Mouse (Mus musculus) heart, postnatal 36 days (tissue): Measurements from ENCODE around the gene Fbxo34. TPM values are rescaled to one million over a fixed set of nuclear protein-coding genes. Genes with fewer than 3 reads are reported as not detected.
"Not testable (repeated sequence)": the region's sequence is repeated elsewhere in the genome, so short reads cannot be mapped to it uniquely, and the experiment has no call there.

Experiments used
- DNase-seq, 2 experiments: peaks; one replicate each; pipeline ENCODE4 v3.0.0; 2021 to 2022
- intact Hi-C: fragments of 180-260 bp; cut with DNase I; formaldehyde crosslinking; loops from one replicate; pipeline ENCODE4 v1.15.1; 2025
- total RNA-seq, 2 experiments: library from RNA; stranded (reverse); gene quantifications; 2 replicates each; pipeline ENCODE4 v1.2.3; 2021

Fbxo34 gene
- total RNA-seq, 2 experiments from 2014 or later = 11.4 to 14.0 TPM

GRCm38 (mm10) chr14:47544877-47545276 is 94.7 kb downstream of the Fbxo34 start:
- intact Hi-C loops = no loop called here
- DNase-seq = no peak

DNA sequence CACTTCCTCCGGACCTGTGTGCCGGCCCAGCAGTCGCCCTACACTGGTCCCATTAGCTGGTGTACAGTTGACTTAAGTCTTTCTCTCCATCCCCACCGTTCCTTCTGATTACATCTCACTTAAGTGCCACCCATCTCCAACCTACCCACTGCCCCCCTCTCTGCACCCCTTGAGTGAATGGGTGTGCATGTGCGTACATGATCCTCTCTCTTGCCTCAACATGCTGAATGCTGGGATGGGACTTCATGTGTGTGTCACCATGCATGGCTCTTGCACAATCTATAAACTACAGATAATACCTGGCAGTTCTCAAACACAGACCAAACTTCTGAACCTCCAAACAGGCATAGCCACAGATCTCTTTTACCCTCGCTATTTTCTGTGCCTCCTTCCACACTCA is 101.4 kb downstream of the Fbxo34 start:
- DNase-seq = no peak
- intact Hi-C loops = no loop called here

GRCm38 (mm10) chr14:47553380-47553779 is 103.2 kb downstream of the Fbxo34 start:
- DNase-seq = no peak
- intact Hi-C loops = no loop called here

- intact Hi-C loops = no loop called here
- DNase-seq = no peak
Measured at GRCm38 (mm10) chr14:47554236-47554635, 104.0 kb downstream of the Fbxo34 start.

DNA sequence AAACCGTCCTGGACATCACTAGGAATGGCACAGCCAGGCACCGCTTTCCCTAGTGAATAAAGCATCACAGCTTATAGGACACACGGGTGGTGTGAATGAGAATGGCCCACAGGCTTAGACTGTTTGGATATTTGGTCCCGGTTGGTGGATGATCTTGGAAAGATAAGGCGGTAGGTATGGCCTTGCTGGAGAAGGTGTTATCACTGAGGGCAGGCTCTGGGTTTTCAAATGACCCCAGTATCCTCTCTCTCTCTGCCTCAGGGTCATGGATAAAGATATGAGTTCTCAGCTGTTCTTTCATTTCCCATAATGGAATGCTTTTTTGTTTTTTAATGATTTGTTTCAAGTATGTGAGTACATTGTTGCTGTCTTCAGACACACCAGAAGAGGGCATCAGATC is 105.0 kb downstream of the Fbxo34 start:
- intact Hi-C loops = no loop called here

DNA sequence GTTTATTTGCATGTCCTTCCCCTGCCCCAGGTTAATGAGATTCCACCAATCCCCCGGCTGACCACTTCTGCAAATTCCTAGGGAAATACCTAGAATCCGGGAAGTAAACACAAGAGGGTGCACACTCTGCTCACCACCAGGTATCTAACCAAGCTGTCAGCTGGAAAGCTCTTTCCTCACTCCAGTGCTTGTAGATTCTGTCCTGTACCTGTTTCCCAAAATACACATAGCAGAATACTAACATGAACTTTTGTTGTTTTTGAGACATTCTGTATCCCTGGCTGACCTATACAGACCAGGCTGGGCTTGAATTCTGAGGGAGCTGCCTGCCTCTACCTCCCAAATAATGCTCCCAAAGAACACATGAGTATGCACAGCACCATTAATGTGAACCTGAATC is 110.5 kb downstream of the Fbxo34 start:
- DNase-seq = no peak
- intact Hi-C loops = no loop called here

More for the DNA sequence above, 105.0 kb downstream of the Fbxo34 start:
- DNase-seq = no peak

- intact Hi-C loops = no loop called here
- no peak for DNase-seq
Measured at GRCm38 (mm10) chr14:47562530-47562929, 112.3 kb downstream of the Fbxo34 start.

DNA sequence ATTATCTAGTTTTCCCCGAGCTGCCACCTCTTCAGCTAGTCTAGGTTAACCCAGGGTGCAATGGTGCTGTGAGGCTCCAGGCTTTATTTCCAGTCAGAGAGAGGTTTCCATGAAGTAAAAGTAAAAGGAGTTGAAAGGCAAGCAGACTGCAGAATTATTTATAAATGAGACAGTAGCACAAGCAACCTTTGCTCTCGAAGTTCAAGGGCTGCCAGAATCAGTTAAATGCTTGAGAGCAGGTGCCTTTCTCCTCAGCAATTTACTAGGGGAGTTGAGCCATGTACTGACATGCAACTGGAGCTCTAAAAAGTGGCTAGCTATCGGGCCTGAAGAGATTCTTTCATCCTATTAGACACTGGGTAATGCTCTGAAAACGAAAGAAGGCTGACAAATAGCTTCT is 112.9 kb downstream of the Fbxo34 start:
- no peak for DNase-seq
- intact Hi-C loops = no loop called here

GRCm38 (mm10) chr14:47567962-47568652 is 117.9 kb downstream of the Fbxo34 start:
- DNase-seq = peak; percentile 94 to 97
- intact Hi-C loops = loop anchor here (5.0 kb wide), 1 partner anchor 79 kb away; the partner anchor contains the start of gene Ktn1

GRCm38 (mm10) chr14:47570549-47570948 is 120.3 kb downstream of the Fbxo34 start, which contains the start of gene Atg14:
TSS of gene Atg14 (minus strand) at chr14:47570649.
- intact Hi-C loops, DNase-seq: not testable (repeated sequence)

DNA sequence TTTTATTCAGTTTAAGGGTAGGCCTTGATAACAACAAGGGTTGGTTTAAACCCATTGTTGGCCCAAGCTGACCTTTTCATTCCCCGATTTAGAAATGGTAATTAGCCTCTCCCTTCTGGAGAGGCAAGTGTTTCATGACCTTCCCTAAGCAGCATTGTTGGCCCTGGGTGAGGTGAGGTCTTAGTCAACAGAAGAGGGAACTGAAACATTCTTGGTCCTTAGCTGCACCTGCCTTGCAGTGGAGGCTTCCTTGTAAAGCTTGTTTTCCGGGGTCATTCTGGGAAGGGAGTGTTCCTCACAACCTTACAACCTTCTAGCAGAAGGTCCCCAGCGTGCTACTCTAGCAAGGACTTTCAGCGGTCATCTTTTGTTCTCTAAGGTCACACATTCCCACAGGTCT is 122.5 kb downstream of the Fbxo34 start:
- DNase-seq = no peak
- intact Hi-C loops = no loop called here

- no peak for DNase-seq
Measured at GRCm38 (mm10) chr14:47574721-47575120, 124.5 kb downstream of the Fbxo34 start.

GRCm38 (mm10) chr14:47576687-47577086 is 126.5 kb downstream of the Fbxo34 start:
- intact Hi-C loops = no loop called here
- DNase-seq = no peak

More at GRCm38 (mm10) chr14:47574721-47575120, 124.5 kb downstream of the Fbxo34 start:
- intact Hi-C loops = no loop called here

DNA sequence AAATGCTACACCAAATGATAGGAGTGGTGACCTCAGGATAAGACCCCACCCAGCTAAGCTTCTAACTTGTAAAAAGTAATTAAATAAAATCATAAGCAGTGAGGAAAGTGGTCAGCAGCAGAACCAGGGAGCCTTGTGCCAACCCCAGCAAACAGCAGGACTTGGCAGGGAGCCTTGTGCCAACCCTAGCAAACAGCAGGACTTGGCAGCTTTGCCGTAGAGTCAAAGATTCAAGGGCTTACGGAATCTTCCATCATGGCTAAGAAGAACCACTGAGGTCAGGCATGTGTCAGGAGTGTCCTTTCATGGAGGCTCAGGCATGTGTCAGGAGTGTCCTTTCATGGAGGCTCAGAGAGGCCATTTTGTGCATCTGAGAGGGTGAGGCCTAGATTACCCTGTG is 127.9 kb downstream of the Fbxo34 start:
- DNase-seq = peak in 1 of 2 experiments; percentile 6
- intact Hi-C loops = no loop called here

DNA sequence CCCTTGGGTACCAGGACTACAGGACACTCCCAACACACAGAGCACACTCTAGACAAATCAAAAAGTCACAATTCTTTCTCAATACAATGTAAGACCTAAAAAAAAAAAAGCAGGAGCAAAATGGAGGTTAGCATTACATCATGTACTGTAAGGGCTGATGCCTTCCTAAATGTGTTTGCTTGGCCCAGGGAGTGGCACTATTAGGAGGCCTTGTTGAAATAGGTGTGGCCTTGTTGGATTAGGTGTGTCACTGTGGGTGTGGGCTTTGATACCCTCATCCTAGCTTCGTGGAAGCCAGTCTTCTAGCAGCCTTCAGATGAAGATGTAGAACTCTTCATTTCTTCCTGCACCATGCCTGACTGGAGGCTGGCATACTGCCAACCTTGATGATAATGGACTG is 131.1 kb downstream of the Fbxo34 start:
- no peak for DNase-seq
- intact Hi-C loops = no loop called here

Other genes starting within 250 kb of the Fbxo34 start
- gene Wdhd1, start 173.6 kb upstream of the Fbxo34 start, total RNA-seq = 1 to 10 TPM in 1 of 2 experiments, under 1 TPM in 1; 1.00 to 1.0 TPM
- 10 to 100 TPM; 13.9 to 14.3 TPM for gene Socs4, start 173.5 kb upstream of the Fbxo34 start, total RNA-seq
- gene Mapk1ip1l, start 152.2 kb upstream of the Fbxo34 start, total RNA-seq = 10 to 100 TPM; 28.1 to 28.2 TPM
- gene Lgals3, start 82.7 kb upstream of the Fbxo34 start, total RNA-seq = 1 to 10 TPM; 3.8 to 5.0 TPM
- under 1 TPM; 0.86 to 0.87 TPM for gene Dlgap5, start 32.0 kb upstream of the Fbxo34 start, total RNA-seq
- 10 to 100 TPM; 10.8 to 10.9 TPM for gene Atg14, start 120.2 kb downstream of the Fbxo34 start, total RNA-seq
- gene Ktn1, start 198.0 kb downstream of the Fbxo34 start, total RNA-seq = 100 to 1,000 TPM; 205 to 218 TPM